Mouse (Mus musculus) ES-Bruce4 (cell line): ENCODE measurements around the gene Inafm1. TPM values are rescaled to one million over a fixed set of nuclear protein-coding genes. Genes with fewer than 3 reads are reported as not detected.
A peak's percentile ranks its signal among the peaks of the same experiment; 100 is the strongest.

Experiments used
- H3K27ac ChIP-seq: 2 replicates; pipeline ENCODE4 v1.5.1; 2012; ENCODE audit warnings: low read length, inconsistent platforms; ENCODE audit not compliant: insufficient read depth
- H3K27me3 ChIP-seq: 2 replicates; pipeline ENCODE4 v1.6.1; 2012; ENCODE audit warnings: mild to moderate bottlenecking, low read length, inconsistent platforms; ENCODE audit not compliant: control insufficient read depth, poor library complexity, insufficient read depth, severe bottlenecking
- H3K36me3 ChIP-seq: 2 replicates; pipeline ENCODE4 v1.6.1; 2012; ENCODE audit warnings: inconsistent platforms, mild to moderate bottlenecking, low read length, moderate library complexity; ENCODE audit not compliant: control insufficient read depth, poor library complexity, insufficient read depth, severe bottlenecking
- H3K4me1 ChIP-seq: one replicate; pipeline ENCODE4 v1.8.1; 2011; ENCODE audit warnings: low read length; ENCODE audit not compliant: control insufficient read depth, insufficient read depth
- H3K4me3 ChIP-seq: 2 replicates; pipeline ENCODE4 v1.5.1; 2011; ENCODE audit warnings: low read depth, mild to moderate bottlenecking, low read length
- H3K9ac ChIP-seq: 2 replicates; pipeline ENCODE4 v1.6.1; 2012; ENCODE audit warnings: low read depth, mild to moderate bottlenecking, inconsistent platforms; ENCODE audit not compliant: poor library complexity, severe bottlenecking
- H3K9me3 ChIP-seq: replicated peaks from 2 replicates; pipeline ENCODE4 v1.6.1; 2012; ENCODE audit warnings: mild to moderate bottlenecking, low read length, inconsistent platforms; ENCODE audit not compliant: control insufficient read depth, poor library complexity, insufficient read depth, severe bottlenecking
- CTCF ChIP-seq: IDR thresholded peaks from one replicate; pipeline ENCODE4 v1.8.1; 2011; ENCODE audit warnings: low read depth, low read length
- EP300 ChIP-seq: IDR thresholded peaks from 2 replicates; pipeline ENCODE4 v1.6.1; 2011; ENCODE audit warnings: low read depth, low read length; ENCODE audit not compliant: insufficient read depth
- POLR2A ChIP-seq: IDR thresholded peaks from one replicate; pipeline ENCODE4 v1.8.1; 2011; ENCODE audit warnings: low read length; ENCODE audit not compliant: insufficient read depth
- polyA plus RNA-seq: library from polyadenylated mRNA; stranded (reverse); fragments of >200 nt; gene quantifications from 2 replicates; pipeline ENCODE4 v1.2.4, GENCODE M21; 2011; ENCODE audit warnings: low read depth; ENCODE audit not compliant: missing spikeins, insufficient read depth, insufficient read length

The Inafm1 gene
- polyA plus RNA-seq, 1 experiment = 4.6 TPM

DNA sequence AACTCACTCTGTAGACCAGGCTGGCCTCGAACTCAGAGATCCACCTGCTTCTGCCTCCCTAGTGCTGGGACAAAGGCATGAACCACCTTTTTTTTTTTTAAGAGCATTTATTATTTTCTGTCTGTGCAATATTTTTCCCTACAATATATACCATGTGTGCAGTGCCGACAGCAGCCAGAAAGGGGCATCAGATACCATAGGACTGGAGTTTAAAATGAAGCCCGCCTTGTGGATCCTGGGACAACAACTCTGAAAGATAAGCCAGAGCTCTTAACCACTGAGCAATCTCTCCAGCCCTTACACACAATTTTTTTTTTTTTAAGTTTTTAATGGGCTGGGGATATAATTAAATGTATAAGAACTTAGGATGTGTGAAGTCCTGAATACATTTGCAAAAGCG is 20.9 kb upstream of the Inafm1 start:
- Histone ChIP-seq H3K9me3 (no peaks in the 10 kb centered on the region), H3K36me3 (no peaks in the 10 kb centered on the region), H3K9ac (no peak overlapping the region), H3K4me1 (no peaks in the 10 kb centered on the region), H3K4me3 (no peak overlapping the region), H3K27ac (no peak overlapping the region), H3K27me3 (no peaks in the 10 kb centered on the region)
- TF ChIP-seq CTCF (peak; percentile 12), POLR2A (no peak)

DNA sequence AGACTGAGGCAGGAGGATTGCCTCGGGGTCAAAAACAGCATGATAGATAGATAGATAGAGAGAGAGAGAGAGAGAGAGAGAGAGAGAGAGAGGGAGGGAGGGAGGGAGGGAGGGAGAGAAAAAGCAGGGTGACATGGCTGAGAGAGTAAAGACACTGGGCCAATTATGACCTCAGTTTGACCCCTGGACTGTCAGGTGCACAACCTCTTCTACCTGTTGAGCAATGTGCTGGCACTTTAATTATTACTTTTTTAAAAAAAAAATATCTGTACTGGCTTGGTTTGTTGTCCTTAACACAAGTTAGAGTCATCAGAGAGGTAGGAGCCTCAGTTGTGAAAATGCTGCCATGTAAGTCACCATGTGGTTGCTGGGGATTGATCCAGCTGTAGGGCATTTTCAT is 14.4 kb upstream of the Inafm1 start:
- Histone ChIP-seq H3K4me1 (peaks cover 2% of the 10 kb centered on the region), H3K36me3 (peaks cover 8% of the 10 kb centered on the region), H3K27ac (no peak overlapping the region), H3K4me3 (no peak overlapping the region), H3K9ac (no peak overlapping the region), H3K27me3 (no peaks in the 10 kb centered on the region), H3K9me3 (no peaks in the 10 kb centered on the region)
- TF ChIP-seq POLR2A = no peak
- no peak for TF ChIP-seq CTCF
- TF ChIP-seq EP300 = no peak

DNA sequence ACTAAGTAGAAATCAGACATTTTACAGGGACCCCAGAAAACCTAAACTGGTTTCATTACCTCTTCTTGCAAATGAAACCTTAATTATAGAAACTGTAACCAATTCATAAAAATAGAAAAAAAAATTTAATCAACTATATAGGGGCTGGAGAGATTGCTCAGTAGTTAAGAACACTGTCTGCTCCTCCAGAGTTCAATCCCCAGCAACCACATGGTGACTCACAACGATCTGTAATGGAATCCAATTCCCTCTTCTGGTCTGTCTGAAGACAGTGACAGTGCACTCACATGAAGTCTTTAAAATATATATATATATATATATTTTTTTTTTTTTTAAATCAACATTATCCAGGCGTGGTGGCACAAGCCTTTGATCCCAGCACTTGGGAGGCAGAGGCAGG is 13.6 kb upstream of the Inafm1 start:
- H3K4me1 ChIP-seq = peaks cover 2% of the 10 kb centered on the region
- TF ChIP-seq POLR2A = no peak
- no peak for TF ChIP-seq CTCF
- H3K27ac ChIP-seq = peak overlapping the region; percentile 37
- peak overlapping the region; percentile 81 for H3K4me3 ChIP-seq
- peaks cover 12% of the 10 kb centered on the region for H3K36me3 ChIP-seq
- H3K9ac ChIP-seq = peak overlapping the region; percentile 90
- H3K9me3 ChIP-seq = no peaks in the 10 kb centered on the region
- no peaks in the 10 kb centered on the region for H3K27me3 ChIP-seq

DNA sequence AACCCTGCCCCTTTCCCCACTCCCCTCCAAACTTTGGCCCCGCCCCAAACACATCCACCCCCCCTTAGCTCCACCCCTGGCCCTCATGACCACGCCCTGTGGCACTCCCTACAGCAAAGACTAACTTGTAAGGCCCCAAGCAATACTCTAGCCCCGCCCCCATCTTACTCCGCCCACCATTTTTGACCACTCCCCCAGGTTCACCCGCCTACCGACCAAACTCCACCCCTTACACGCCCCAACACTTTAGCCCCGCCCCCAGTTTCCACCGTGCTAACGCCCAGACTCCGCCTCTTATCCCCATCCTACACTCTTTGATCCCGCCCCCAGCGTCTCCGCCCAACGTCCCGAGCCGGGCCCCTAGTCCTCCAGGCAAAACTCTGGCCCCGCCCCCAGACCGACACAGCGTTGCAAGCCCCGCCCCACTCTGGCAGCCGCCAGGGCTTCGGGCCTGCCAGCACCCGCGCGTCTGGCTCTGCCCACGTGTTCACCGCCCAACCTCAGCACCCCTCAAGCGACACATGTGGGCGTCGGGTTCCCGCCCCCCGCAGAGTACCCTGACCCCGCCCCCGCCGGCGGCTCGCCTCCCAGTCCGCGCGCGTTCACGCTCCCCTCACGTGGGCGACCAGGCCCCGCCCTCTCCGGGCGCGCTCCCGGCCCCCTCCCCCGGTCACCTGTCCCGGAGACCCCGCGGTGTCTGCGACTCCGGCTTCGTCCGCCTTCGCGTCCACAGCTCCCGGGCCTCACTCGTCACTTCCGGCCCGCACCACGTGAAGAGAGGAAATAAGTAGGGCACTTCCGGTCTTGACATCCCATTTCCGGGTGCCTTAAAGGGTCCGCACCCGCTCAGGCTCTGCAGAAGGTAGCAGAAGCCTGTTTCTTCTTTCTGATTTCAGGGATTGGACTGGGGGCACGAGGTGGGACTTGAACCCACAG is 12.9 kb upstream of the Inafm1 start, which contains the start of gene Ccdc9:
TSS of gene Ccdc9 (minus strand) at position 770 of the 936 bp plus-strand sequence.
- peaks cover 14% of the 10 kb centered on the region for H3K36me3 ChIP-seq
- peaks cover 2% of the 10 kb centered on the region for H3K4me1 ChIP-seq
- peak within 1 kb of the TSS; percentile 44 for H3K27ac ChIP-seq
- no peaks in the 10 kb centered on the region for H3K27me3 ChIP-seq
- no peaks in the 10 kb centered on the region for H3K9me3 ChIP-seq
- TF ChIP-seq POLR2A (no peak), CTCF (no peak), EP300 (no peak)
- peak within 1 kb of the TSS; percentile 85 for H3K4me3 ChIP-seq
- peak within 1 kb of the TSS; percentile 90 for H3K9ac ChIP-seq

DNA sequence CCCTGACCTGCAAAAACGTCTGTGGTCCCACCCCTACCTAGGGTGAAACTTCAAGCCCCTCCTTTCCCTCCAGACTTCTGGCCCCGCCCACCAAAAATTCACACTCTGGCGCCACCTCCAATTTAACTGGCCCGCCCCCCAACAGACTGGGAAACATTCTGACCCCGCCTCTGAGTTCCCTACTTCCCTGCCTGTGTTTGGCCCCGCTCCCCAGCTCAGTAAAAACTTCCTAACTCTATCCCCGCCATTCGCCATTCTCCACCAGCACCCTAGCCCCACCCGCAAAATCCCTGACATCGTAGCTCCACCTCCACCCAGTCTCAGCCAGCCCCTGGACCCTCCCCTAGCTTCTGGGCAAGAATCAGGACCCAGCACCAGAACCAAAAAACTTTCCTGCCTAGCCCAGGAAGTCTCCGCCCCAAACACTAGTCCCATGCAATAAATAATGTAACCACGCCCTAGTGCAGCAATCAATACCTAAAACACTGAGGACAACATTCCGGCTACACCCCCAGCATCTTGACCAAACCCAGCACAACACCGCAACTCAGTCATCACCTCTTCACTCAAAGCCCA is 12.1 kb upstream of the Inafm1 start:
- Histone ChIP-seq H3K27ac (peak overlapping the region; percentile 44), H3K9me3 (no peaks in the 10 kb centered on the region), H3K9ac (peak overlapping the region; percentile 12; the same call in 1 of the 2 replicates), H3K4me3 (peak overlapping the region; percentile 85), H3K36me3 (peaks cover 14% of the 10 kb centered on the region), H3K4me1 (peaks cover 2% of the 10 kb centered on the region), H3K27me3 (no peaks in the 10 kb centered on the region)
- no peak for TF ChIP-seq EP300
- TF ChIP-seq POLR2A = no peak
- no peak for TF ChIP-seq CTCF

DNA sequence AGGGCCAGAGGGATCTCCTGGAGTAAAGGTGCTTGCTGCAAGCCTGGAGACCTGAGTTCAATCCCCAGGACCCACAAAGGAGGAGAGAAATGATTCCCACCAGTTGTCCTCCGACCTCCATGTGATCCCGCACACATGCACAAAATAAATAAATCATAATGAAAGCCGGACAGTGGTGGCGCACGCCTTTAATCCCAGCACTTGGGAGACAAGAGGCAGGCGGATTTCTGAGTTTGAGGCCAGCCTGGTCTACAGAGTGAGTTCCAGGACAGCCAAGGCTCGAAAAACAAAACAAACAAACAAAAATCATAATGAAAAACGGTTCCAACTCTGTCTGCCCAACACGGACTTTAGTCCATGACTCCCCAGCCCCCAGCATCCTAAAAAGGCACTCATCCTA is 11.5 kb upstream of the Inafm1 start:
- Histone ChIP-seq H3K27ac (no peak overlapping the region), H3K4me1 (peaks cover 2% of the 10 kb centered on the region), H3K9ac (0 out of 2 replicates have a peak overlapping the region, but pooled peaks have one; percentile 14), H3K27me3 (no peaks in the 10 kb centered on the region), H3K4me3 (peak overlapping the region; percentile 55), H3K9me3 (no peaks in the 10 kb centered on the region), H3K36me3 (peaks cover 14% of the 10 kb centered on the region)
- no peak for TF ChIP-seq EP300
- TF ChIP-seq CTCF = no peak
- TF ChIP-seq POLR2A = no peak
